29 mouse cellular contexts compared by ENCODE assay signal in the genomic region with DNA sequence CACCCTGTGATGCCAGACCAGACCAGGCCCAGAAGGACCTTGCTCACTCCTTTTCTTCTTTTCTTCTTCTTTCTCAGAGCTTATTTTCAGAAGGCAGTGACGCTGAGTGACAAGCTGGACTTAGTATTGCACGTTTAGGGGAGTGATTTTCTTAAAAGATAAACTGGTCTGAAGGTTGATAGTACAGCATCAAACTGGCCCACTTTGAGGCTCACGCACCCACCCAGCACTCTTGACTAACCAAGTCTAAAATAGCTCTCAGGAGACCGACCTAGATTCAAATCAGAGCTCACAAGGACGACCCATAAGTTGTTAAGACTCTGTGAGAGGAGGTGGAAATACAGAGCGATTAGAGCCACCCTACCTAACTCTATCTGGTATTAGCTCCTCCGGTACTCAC. TPM values are rescaled to one million over a fixed set of nuclear protein-coding genes. Genes with fewer than 3 reads are reported as not detected.
DNase-seq lines count a peak whose midpoint lies in the region; ATAC-seq lines count a peak whose summit lies in the region.
"Had no signal": no experiment of that assay in that cellular context is flagged by ENCODE, and none has a peak within 500 bp of the region (broad histone marks: within the 10 kb centered on the region; RNA-seq: fewer than 3 reads in every experiment).

No protein-coding gene starts in this region.

- ATAC-seq in forebrain, embryonic 11.5 days (replicated peaks; ENCODE audit: low FRiP score): no peak
- no peak for ATAC-seq in forebrain, embryonic 13.5 days
- ATAC-seq in midbrain, embryonic 11.5 days (ENCODE audit: low FRiP score): no peak
- no peak for ATAC-seq in midbrain, embryonic 14.5 days (ENCODE audit: low FRiP score, low TSS enrichment)
- ATAC-seq in limb, embryonic 12.5 days (ENCODE audit: insufficient number of reproducible peaks, insufficient read depth, low FRiP score, low TSS enrichment, low read depth): no peak
- ATAC-seq: inflammation-experienced regulatory T-cells, adult 6 months had no signal

- no peak overlapping the region for H3K4me3 ChIP-seq in forebrain, embryonic 11.5 days (ENCODE audit: low read depth, low read length)
- no peak overlapping the region for H3K4me3 ChIP-seq in forebrain, embryonic 13.5 days
- no peak overlapping the region for H3K4me3 ChIP-seq in midbrain, embryonic 11.5 days (ENCODE audit: low read depth, low read length)
- H3K4me3 ChIP-seq in midbrain, embryonic 14.5 days (replicated peaks; ENCODE audit: low read depth, low read length): no peak overlapping the region
- peak overlapping the region; percentile 90 for H3K4me3 ChIP-seq in limb, embryonic 12.5 days (replicated peaks)
- H3K4me3 ChIP-seq: embryonic facial prominence, embryonic 12.5 days; forebrain, embryonic 12.5 days; heart, adult 2 months; heart, embryonic 13.5 days; hindbrain, embryonic 15.5 days had no signal

- H3K9ac ChIP-seq in forebrain, embryonic 11.5 days (ENCODE audit: low read length): no peak overlapping the region
- H3K9ac ChIP-seq in forebrain, embryonic 13.5 days: no peak overlapping the region
- no peak overlapping the region for H3K9ac ChIP-seq in midbrain, embryonic 11.5 days (ENCODE audit: low read length)
- H3K9ac ChIP-seq in midbrain, embryonic 14.5 days (replicated peaks; ENCODE audit: low read length): no peak overlapping the region
- peak overlapping the region; percentile 99 for H3K9ac ChIP-seq in limb, embryonic 12.5 days (replicated peaks)
- H3K9ac ChIP-seq: embryonic facial prominence, embryonic 12.5 days; forebrain, embryonic 12.5 days; heart, embryonic 13.5 days; hindbrain, embryonic 15.5 days; liver, embryonic 14.5 days; lung, embryonic 14.5 days had no signal

- peak; percentile 51 for DNase-seq in forebrain, embryonic 11.5 days (ENCODE audit: low spot score)
- DNase-seq in midbrain, embryonic 11.5 days (ENCODE audit: low spot score, missing footprints): peak; percentile 93
- no peak for DNase-seq in midbrain, embryonic 14.5 days
- DNase-seq in spleen, postnatal 4 days (ENCODE audit: low spot score in 2 of 2): no peak
- DNase-seq in thymus, postnatal 0 days (ENCODE audit: low spot score): no peak
- DNase-seq: adrenal gland, postnatal 10 days; cerebellum, adult 8-10 months; cerebellum, postnatal 36 days; gastrocnemius, postnatal 25 days; heart, postnatal 10 days; kidney, adult 8-10 months; layer of hippocampus, postnatal 36 days; left cerebral cortex, postnatal 4 days; lung, embryonic 14.5 days; lung, postnatal 14 days; right cerebral cortex, postnatal 25 days; thymus, postnatal 25 days had no signal

- no peaks in the 10 kb centered on the region for H3K36me3 ChIP-seq in forebrain, embryonic 11.5 days (ENCODE audit: control insufficient read depth, insufficient read depth, low read length)
- H3K36me3 ChIP-seq in forebrain, embryonic 13.5 days (ENCODE audit: poor library complexity, severe bottlenecking): no peaks in the 10 kb centered on the region
- no peaks in the 10 kb centered on the region for H3K36me3 ChIP-seq in midbrain, embryonic 11.5 days (ENCODE audit: control insufficient read depth, insufficient read depth, low read length)
- H3K36me3 ChIP-seq in midbrain, embryonic 14.5 days (ENCODE audit: control insufficient read depth, insufficient read depth, low read length): no peaks in the 10 kb centered on the region
- H3K36me3 ChIP-seq in limb, embryonic 12.5 days: no peaks in the 10 kb centered on the region
- H3K36me3 ChIP-seq: embryonic facial prominence, embryonic 12.5 days; forebrain, embryonic 12.5 days; G1E; heart, embryonic 13.5 days; hindbrain, embryonic 15.5 days had no signal

- no peaks in the 10 kb centered on the region for H3K9me3 ChIP-seq in forebrain, embryonic 11.5 days (ENCODE audit: control insufficient read depth, low read length)
- no peaks in the 10 kb centered on the region for H3K9me3 ChIP-seq in forebrain, embryonic 13.5 days (replicated peaks)
- H3K9me3 ChIP-seq in midbrain, embryonic 11.5 days (ENCODE audit: control insufficient read depth, low read length): no peaks in the 10 kb centered on the region
- no peaks in the 10 kb centered on the region for H3K9me3 ChIP-seq in midbrain, embryonic 14.5 days (ENCODE audit: control insufficient read depth, low read length)
- H3K9me3 ChIP-seq in limb, embryonic 12.5 days: no peaks in the 10 kb centered on the region
- H3K9me3 ChIP-seq: embryonic facial prominence, embryonic 12.5 days; forebrain, embryonic 12.5 days; heart, embryonic 13.5 days; hindbrain, embryonic 15.5 days had no signal

- no peak overlapping the region for H3K4me2 ChIP-seq in forebrain, embryonic 11.5 days (ENCODE audit: low read depth, low read length, severe bottlenecking)
- H3K4me2 ChIP-seq in forebrain, embryonic 13.5 days: no peak overlapping the region
- no peak overlapping the region for H3K4me2 ChIP-seq in midbrain, embryonic 11.5 days
- H3K4me2 ChIP-seq in midbrain, embryonic 14.5 days (ENCODE audit: low read length): no peak overlapping the region
- H3K4me2 ChIP-seq in limb, embryonic 12.5 days: peak overlapping the region; percentile 74
- H3K4me2 ChIP-seq: embryonic facial prominence, embryonic 12.5 days; forebrain, embryonic 12.5 days; heart, embryonic 13.5 days; hindbrain, embryonic 15.5 days; lung, embryonic 14.5 days had no signal

- H3K4me1 ChIP-seq in forebrain, embryonic 11.5 days (replicated peaks; ENCODE audit: control insufficient read depth, insufficient read depth, low read length): peaks cover 4% of the 10 kb centered on the region; the same call in 1 of the 2 replicates
- peaks cover 12% of the 10 kb centered on the region for H3K4me1 ChIP-seq in forebrain, embryonic 13.5 days
- H3K4me1 ChIP-seq in midbrain, embryonic 11.5 days (ENCODE audit: control insufficient read depth, insufficient read depth, low read length): peaks cover 10% of the 10 kb centered on the region; the same call in 1 of the 2 replicates
- H3K4me1 ChIP-seq in midbrain, embryonic 14.5 days (ENCODE audit: control insufficient read depth, insufficient read depth, low read length): no peaks in the 10 kb centered on the region; the same call in 1 of the 2 replicates
- H3K4me1 ChIP-seq in limb, embryonic 12.5 days (replicated peaks): peaks cover 27% of the 10 kb centered on the region

- no peak overlapping the region for H3K27ac ChIP-seq in forebrain, embryonic 11.5 days (ENCODE audit: low read depth, low read length)
- no peak overlapping the region for H3K27ac ChIP-seq in forebrain, embryonic 13.5 days
- no peak overlapping the region for H3K27ac ChIP-seq in midbrain, embryonic 11.5 days (ENCODE audit: low read depth, low read length)
- no peak overlapping the region for H3K27ac ChIP-seq in midbrain, embryonic 14.5 days (replicated peaks; ENCODE audit: low read depth, low read length)
- H3K27ac ChIP-seq in limb, embryonic 12.5 days: peak overlapping the region; percentile 85
- H3K27ac ChIP-seq: embryonic facial prominence, embryonic 12.5 days; forebrain, embryonic 12.5 days; heart, adult 2 months; heart, embryonic 13.5 days; hindbrain, embryonic 15.5 days; liver, embryonic 14.5 days had no signal

- peaks cover 94% of the 10 kb centered on the region for H3K27me3 ChIP-seq in forebrain, embryonic 11.5 days (ENCODE audit: control insufficient read depth, insufficient read depth, low read length)
- peaks cover 97% of the 10 kb centered on the region for H3K27me3 ChIP-seq in forebrain, embryonic 13.5 days
- peaks cover 94% of the 10 kb centered on the region for H3K27me3 ChIP-seq in midbrain, embryonic 11.5 days (ENCODE audit: control insufficient read depth, insufficient read depth, low read length)
- H3K27me3 ChIP-seq in midbrain, embryonic 14.5 days (ENCODE audit: control insufficient read depth, insufficient read depth, low read length): peaks cover 98% of the 10 kb centered on the region
- H3K27me3 ChIP-seq in limb, embryonic 12.5 days: peaks cover 69% of the 10 kb centered on the region

- 2% methylated on average over 7 of the region's 7 CpGs for WGBS in forebrain, embryonic 11.5 days
- under 1% methylated on average over 7 of the region's 7 CpGs for WGBS in forebrain, embryonic 13.5 days
- 3% methylated on average over 7 of the region's 7 CpGs for whole genome bisulfite sequencing in midbrain, embryonic 11.5 days
- WGBS in midbrain, embryonic 14.5 days: 3% methylated on average over 7 of the region's 7 CpGs
- 3% methylated on average over 7 of the region's 7 CpGs for WGBS in limb, embryonic 12.5 days

RNA-seq across cellular contexts. Expression of gene Hoxd13, which starts 1.7 kb away (rescaled TPM):
- not detected in 2 replicates for polyA plus RNA-seq in forebrain, embryonic 11.5 days (2014; fragmentation: Nextera tagmentation; extraction: Ambion mirVana)
- polyA plus RNA-seq in forebrain, embryonic 13.5 days (2015; fragmentation: Nextera tagmentation; extraction: Ambion mirVana): not detected in 2 replicates
- polyA plus RNA-seq in midbrain, embryonic 11.5 days (2014; fragmentation: Nextera tagmentation; extraction: Ambion mirVana): not detected in 2 replicates
- 0.11 TPM in 1 of 2 replicates, not detected in the other for polyA plus RNA-seq in midbrain, embryonic 14.5 days (2014; fragmentation: Nextera tagmentation; extraction: Ambion mirVana)
- 81.8 and 88.0 TPM in 2 replicates for polyA plus RNA-seq in limb, embryonic 12.5 days (2016; fragmentation: Nextera tagmentation; extraction: Ambion mirVana)
- polyA plus RNA-seq in thymus, postnatal 0 days (2015; fragmentation: Nextera tagmentation; extraction: Ambion mirVana): not detected in 2 replicates
- polyA plus RNA-seq: embryonic facial prominence, embryonic 12.5 days; forebrain, embryonic 12.5 days; G1E; heart, adult 2 months; heart, embryonic 13.5 days; hindbrain, embryonic 15.5 days; inflammation-experienced regulatory T-cells, adult 6 months; large intestine, adult 2 months; lung, embryonic 14.5 days; stomach, embryonic 16.5 days had no signal

RNA-seq across cellular contexts. Expression of gene Evx2, which starts 7.1 kb away (rescaled TPM):
- polyA plus RNA-seq in forebrain, embryonic 11.5 days (2014; fragmentation: Nextera tagmentation; extraction: Ambion mirVana): not detected in 2 replicates
- polyA plus RNA-seq in forebrain, embryonic 13.5 days (2015; fragmentation: Nextera tagmentation; extraction: Ambion mirVana): not detected in 2 replicates
- polyA plus RNA-seq in midbrain, embryonic 11.5 days (2014; fragmentation: Nextera tagmentation; extraction: Ambion mirVana): 1.5 and 1.9 TPM in 2 replicates
- polyA plus RNA-seq in midbrain, embryonic 14.5 days (2014; fragmentation: Nextera tagmentation; extraction: Ambion mirVana): 1.2 and 1.7 TPM in 2 replicates
- polyA plus RNA-seq in limb, embryonic 12.5 days (2016; fragmentation: Nextera tagmentation; extraction: Ambion mirVana): 6.8 and 8.3 TPM in 2 replicates
- not detected in 2 replicates for polyA plus RNA-seq in thymus, postnatal 0 days (2015; fragmentation: Nextera tagmentation; extraction: Ambion mirVana)
- polyA plus RNA-seq: forebrain, embryonic 12.5 days; G1E; heart, adult 2 months; heart, embryonic 13.5 days; inflammation-experienced regulatory T-cells, adult 6 months; large intestine, adult 2 months; lung, embryonic 14.5 days; stomach, embryonic 16.5 days had no signal

RNA-seq across cellular contexts. Expression of gene Hoxd12, which starts 8.4 kb away (rescaled TPM):
- not detected in 2 replicates for polyA plus RNA-seq in forebrain, embryonic 11.5 days (2014; fragmentation: Nextera tagmentation; extraction: Ambion mirVana)
- polyA plus RNA-seq in forebrain, embryonic 13.5 days (2015; fragmentation: Nextera tagmentation; extraction: Ambion mirVana): not detected in 2 replicates
- polyA plus RNA-seq in midbrain, embryonic 11.5 days (2014; fragmentation: Nextera tagmentation; extraction: Ambion mirVana): not detected in 2 replicates
- polyA plus RNA-seq in midbrain, embryonic 14.5 days (2014; fragmentation: Nextera tagmentation; extraction: Ambion mirVana): not detected in 2 replicates
- polyA plus RNA-seq in limb, embryonic 12.5 days (2016; fragmentation: Nextera tagmentation; extraction: Ambion mirVana): 113 and 130 TPM in 2 replicates
- polyA plus RNA-seq in thymus, postnatal 0 days (2015; fragmentation: Nextera tagmentation; extraction: Ambion mirVana): not detected in 2 replicates
- polyA plus RNA-seq: embryonic facial prominence, embryonic 12.5 days; forebrain, embryonic 12.5 days; G1E; heart, adult 2 months; heart, embryonic 13.5 days; hindbrain, embryonic 15.5 days; inflammation-experienced regulatory T-cells, adult 6 months; large intestine, adult 2 months; lung, embryonic 14.5 days had no signal

RNA-seq across cellular contexts. Expression of gene Hoxd11, which starts 12.9 kb away (rescaled TPM):
- not detected in 2 replicates for polyA plus RNA-seq in forebrain, embryonic 11.5 days (2014; fragmentation: Nextera tagmentation; extraction: Ambion mirVana)
- polyA plus RNA-seq in forebrain, embryonic 13.5 days (2015; fragmentation: Nextera tagmentation; extraction: Ambion mirVana): not detected in 2 replicates
- not detected in 2 replicates for polyA plus RNA-seq in midbrain, embryonic 11.5 days (2014; fragmentation: Nextera tagmentation; extraction: Ambion mirVana)
- polyA plus RNA-seq in midbrain, embryonic 14.5 days (2014; fragmentation: Nextera tagmentation; extraction: Ambion mirVana): not detected in 2 replicates
- polyA plus RNA-seq in limb, embryonic 12.5 days (2016; fragmentation: Nextera tagmentation; extraction: Ambion mirVana): 55.4 and 62.0 TPM in 2 replicates
- polyA plus RNA-seq in thymus, postnatal 0 days (2015; fragmentation: Nextera tagmentation; extraction: Ambion mirVana): not detected in 2 replicates
- polyA plus RNA-seq: embryonic facial prominence, embryonic 12.5 days; forebrain, embryonic 12.5 days; G1E; heart, adult 2 months; heart, embryonic 13.5 days; hindbrain, embryonic 15.5 days; large intestine, adult 2 months; lung, embryonic 14.5 days; stomach, embryonic 16.5 days had no signal

RNA-seq across cellular contexts. Expression of gene Hoxd10, which starts 25.3 kb away (rescaled TPM):
- not detected in 2 replicates for polyA plus RNA-seq in forebrain, embryonic 11.5 days (2014; fragmentation: Nextera tagmentation; extraction: Ambion mirVana)
- polyA plus RNA-seq in forebrain, embryonic 13.5 days (2015; fragmentation: Nextera tagmentation; extraction: Ambion mirVana): not detected in 2 replicates
- not detected in 2 replicates for polyA plus RNA-seq in midbrain, embryonic 11.5 days (2014; fragmentation: Nextera tagmentation; extraction: Ambion mirVana)
- not detected in 2 replicates for polyA plus RNA-seq in midbrain, embryonic 14.5 days (2014; fragmentation: Nextera tagmentation; extraction: Ambion mirVana)
- 39.5 and 42.0 TPM in 2 replicates for polyA plus RNA-seq in limb, embryonic 12.5 days (2016; fragmentation: Nextera tagmentation; extraction: Ambion mirVana)
- 0.14 TPM in 1 of 2 replicates, not detected in the other for polyA plus RNA-seq in thymus, postnatal 0 days (2015; fragmentation: Nextera tagmentation; extraction: Ambion mirVana)
- polyA plus RNA-seq: embryonic facial prominence, embryonic 12.5 days; forebrain, embryonic 12.5 days; G1E; heart, adult 2 months; hindbrain, embryonic 15.5 days; inflammation-experienced regulatory T-cells, adult 6 months; large intestine, adult 2 months; lung, embryonic 14.5 days had no signal

Comparison
In these comparisons a context has a peak if more than half of its experiments do, and no peak if none do; other contexts are left out.
1. DNase-seq: peak in forebrain, embryonic 11.5 days (single experiment) and midbrain, embryonic 11.5 days (single experiment); none in midbrain, embryonic 14.5 days (single experiment), spleen, postnatal 4 days (0 of 2) and thymus, postnatal 0 days (single experiment).
2. RNA of gene Hoxd13, which starts 1.7 kb away (polyA plus RNA-seq): 81.8 to 88.0 TPM in limb, embryonic 12.5 days; 0.11 TPM in midbrain, embryonic 14.5 days, not detected in forebrain, embryonic 13.5 days, not detected in forebrain, embryonic 11.5 days, not detected in midbrain, embryonic 11.5 days and not detected in thymus, postnatal 0 days; every median in the first group is over 10 times any median in the second.
3. RNA of gene Hoxd12, which starts 8.4 kb away (polyA plus RNA-seq): 113 to 130 TPM in limb, embryonic 12.5 days; not detected in forebrain, embryonic 13.5 days, not detected in thymus, postnatal 0 days, not detected in forebrain, embryonic 11.5 days, not detected in midbrain, embryonic 11.5 days and not detected in midbrain, embryonic 14.5 days; every median in the first group is over 100 times any median in the second.